Mouse (Mus musculus): Measurements from ENCODE around the gene Trp53i11. TPM values are rescaled to one million over a fixed set of nuclear protein-coding genes. Genes with fewer than 3 reads are reported as not detected.

Trp53i11 gene
- polyA plus RNA-seq, 1 experiment: 9.0 TPM

GRCm38 (mm10) chr2:93212865-93213264 lies 25.5 kb downstream of the Trp53i11 start:
- Histone ChIP-seq H3K4me1 (ENCODE audit: control insufficient read depth, insufficient read depth, low read length) (peaks cover 10% of the 10 kb centered on the region; the same call in 1 of the 2 replicates), H3K27ac (ENCODE audit: insufficient read depth, low read length) (no peak overlapping the region), H3K4me3 (ENCODE audit: insufficient read depth, low read length) (no peak overlapping the region)
- TF ChIP-seq POLR2A (IDR thresholded peaks at IDR 0.05; ENCODE audit: low read depth, low read length) (no peak), CTCF (IDR thresholded peaks at IDR 0.05; ENCODE audit: borderline replicate concordance, insufficient read depth, low read length) (no peak)

GRCm38 (mm10) chr2:93214192-93214591 lies 26.8 kb downstream of the Trp53i11 start:
- Histone ChIP-seq H3K4me1 (ENCODE audit: control insufficient read depth, insufficient read depth, low read length) (peaks cover 10% of the 10 kb centered on the region; the same call in 1 of the 2 replicates), H3K27ac (ENCODE audit: insufficient read depth, low read length) (no peak overlapping the region), H3K4me3 (ENCODE audit: insufficient read depth, low read length) (no peak overlapping the region)
- TF ChIP-seq POLR2A (IDR thresholded peaks at IDR 0.05; ENCODE audit: low read depth, low read length) (no peak), CTCF (IDR thresholded peaks at IDR 0.05; ENCODE audit: borderline replicate concordance, insufficient read depth, low read length) (no peak)

- no peak for TF ChIP-seq POLR2A (IDR thresholded peaks at IDR 0.05; ENCODE audit: low read depth, low read length)
- TF ChIP-seq CTCF (IDR thresholded peaks at IDR 0.05; ENCODE audit: borderline replicate concordance, insufficient read depth, low read length): no peak
- Histone ChIP-seq H3K4me1 (ENCODE audit: control insufficient read depth, insufficient read depth, low read length) (peaks cover 10% of the 10 kb centered on the region; the same call in 1 of the 2 replicates), H3K4me3 (ENCODE audit: insufficient read depth, low read length) (no peak overlapping the region), H3K27ac (ENCODE audit: insufficient read depth, low read length) (no peak overlapping the region)
Observed at GRCm38 (mm10) chr2:93215790-93216189, 28.4 kb downstream of the Trp53i11 start.

- TF ChIP-seq POLR2A (IDR thresholded peaks at IDR 0.05; ENCODE audit: low read depth, low read length): no peak
- peak; percentile 27; the same call in 1 of the 2 replicates for TF ChIP-seq CTCF (IDR thresholded peaks at IDR 0.05; ENCODE audit: borderline replicate concordance, insufficient read depth, low read length)
- Histone ChIP-seq H3K4me3 (ENCODE audit: insufficient read depth, low read length) (no peak overlapping the region), H3K27ac (ENCODE audit: insufficient read depth, low read length) (0 out of 2 replicates have a peak overlapping the region, but pooled peaks have one; percentile 4), H3K4me1 (ENCODE audit: control insufficient read depth, insufficient read depth, low read length) (peaks cover 10% of the 10 kb centered on the region; the same call in 1 of the 2 replicates)
Observed at GRCm38 (mm10) chr2:93217015-93217414, 29.7 kb downstream of the Trp53i11 start.

- H3K4me3 ChIP-seq (ENCODE audit: insufficient read depth, low read length): no peak overlapping the region
- peaks cover 10% of the 10 kb centered on the region; the same call in 1 of the 2 replicates for H3K4me1 ChIP-seq (ENCODE audit: control insufficient read depth, insufficient read depth, low read length)
- H3K27ac ChIP-seq (ENCODE audit: insufficient read depth, low read length): no peak overlapping the region
- TF ChIP-seq POLR2A (IDR thresholded peaks at IDR 0.05; ENCODE audit: low read depth, low read length) (no peak), CTCF (IDR thresholded peaks at IDR 0.05; ENCODE audit: borderline replicate concordance, insufficient read depth, low read length) (no peak)
Observed at GRCm38 (mm10) chr2:93218353-93218990, 31.1 kb downstream of the Trp53i11 start.

GRCm38 (mm10) chr2:93219576-93219975 lies 32.2 kb downstream of the Trp53i11 start:
- H3K27ac ChIP-seq (ENCODE audit: insufficient read depth, low read length): no peak overlapping the region
- no peak for TF ChIP-seq CTCF (IDR thresholded peaks at IDR 0.05; ENCODE audit: borderline replicate concordance, insufficient read depth, low read length)
- TF ChIP-seq POLR2A (IDR thresholded peaks at IDR 0.05; ENCODE audit: low read depth, low read length): no peak
- no peak overlapping the region for H3K4me3 ChIP-seq (ENCODE audit: insufficient read depth, low read length)
- 0 out of 2 replicates have a peak, but pooled peaks cover 6% of the 10 kb centered on the region for H3K4me1 ChIP-seq (ENCODE audit: control insufficient read depth, insufficient read depth, low read length)

- H3K4me3 ChIP-seq (ENCODE audit: insufficient read depth, low read length): no peak overlapping the region
- 0 out of 2 replicates have a peak, but pooled peaks cover 6% of the 10 kb centered on the region for H3K4me1 ChIP-seq (ENCODE audit: control insufficient read depth, insufficient read depth, low read length)
- TF ChIP-seq CTCF (IDR thresholded peaks at IDR 0.05; ENCODE audit: borderline replicate concordance, insufficient read depth, low read length) (peak; percentile 37; the same call in 1 of the 2 replicates), POLR2A (IDR thresholded peaks at IDR 0.05; ENCODE audit: low read depth, low read length) (no peak)
- H3K27ac ChIP-seq (ENCODE audit: insufficient read depth, low read length): no peak overlapping the region
Observed at GRCm38 (mm10) chr2:93220447-93220846, 33.1 kb downstream of the Trp53i11 start.

- Histone ChIP-seq H3K4me1 (ENCODE audit: control insufficient read depth, insufficient read depth, low read length) (no peaks in the 10 kb centered on the region), H3K4me3 (ENCODE audit: insufficient read depth, low read length) (no peak overlapping the region), H3K27ac (ENCODE audit: insufficient read depth, low read length) (no peak overlapping the region)
- TF ChIP-seq POLR2A (IDR thresholded peaks at IDR 0.05; ENCODE audit: low read depth, low read length): no peak
- TF ChIP-seq CTCF (IDR thresholded peaks at IDR 0.05; ENCODE audit: borderline replicate concordance, insufficient read depth, low read length): no peak
Observed at GRCm38 (mm10) chr2:93223463-93223862, 36.1 kb downstream of the Trp53i11 start.

GRCm38 (mm10) chr2:93226606-93227595 lies 39.6 kb downstream of the Trp53i11 start:
- peak; percentile 94 for TF ChIP-seq CTCF (IDR thresholded peaks at IDR 0.05; ENCODE audit: borderline replicate concordance, insufficient read depth, low read length)
- no peak for TF ChIP-seq POLR2A (IDR thresholded peaks at IDR 0.05; ENCODE audit: low read depth, low read length)
- Histone ChIP-seq H3K27ac (ENCODE audit: insufficient read depth, low read length) (no peak overlapping the region), H3K4me3 (ENCODE audit: insufficient read depth, low read length) (no peak overlapping the region), H3K4me1 (ENCODE audit: control insufficient read depth, insufficient read depth, low read length) (no peaks in the 10 kb centered on the region)

All from embryonic fibroblast, embryonic 13.5 days (primary cell).